Mouse (Mus musculus): ENCODE measurements at regions not wholly inside any gene's neighbourhood (a gene's known extent, or its start where the extent isn't known, plus 50 kb on each side); places are given as distances from the start of the nearest gene placed in this dataset.

GRCm38 (mm10) chr8:125619336-125619906 is 49.8 kb upstream of the Sipa1l2 start:
- peak; percentile 30 for DNase-seq (ENCODE audit: low spot score)

All from layer of hippocampus, adult 11-12 months (tissue).